Mouse (Mus musculus) right cerebral cortex, postnatal 10 days (tissue): ENCODE results near the gene Nup210l.

Experiments
- DNase-seq, 2 experiments: peaks; one replicate each; pipeline ENCODE4 v3.0.0; 2021; ENCODE audit warnings: low spot score in 2 of 2

The Nup210l gene

DNA sequence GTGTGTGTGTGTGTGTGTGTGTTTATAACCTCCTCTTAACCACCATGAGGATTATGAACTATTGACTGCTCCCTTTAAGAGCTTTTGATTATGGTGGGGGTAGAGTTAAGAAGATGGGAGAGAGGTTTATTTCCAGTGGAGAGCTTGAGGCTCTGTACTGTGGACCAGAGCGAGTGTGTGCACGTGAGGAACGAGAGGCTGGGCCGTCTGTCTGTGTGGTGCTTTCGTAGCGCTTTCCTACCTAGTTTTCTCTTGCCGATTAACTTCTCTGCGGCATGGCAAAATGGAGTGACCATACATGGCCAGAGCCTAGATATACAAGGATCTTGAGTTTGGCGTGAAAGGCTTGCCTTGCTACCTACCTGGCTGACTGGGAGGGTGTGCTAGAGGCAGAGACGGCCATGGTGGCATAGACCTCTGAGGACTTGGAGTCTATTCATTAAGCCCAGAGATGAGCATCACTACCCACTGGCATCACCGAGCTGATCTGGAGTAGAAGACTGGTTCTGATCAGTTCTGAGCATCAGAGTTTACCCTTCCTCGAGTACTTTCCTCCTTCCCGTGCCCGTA, 151.9 kb downstream of the Nup210l start:
- no peak for DNase-seq

DNA sequence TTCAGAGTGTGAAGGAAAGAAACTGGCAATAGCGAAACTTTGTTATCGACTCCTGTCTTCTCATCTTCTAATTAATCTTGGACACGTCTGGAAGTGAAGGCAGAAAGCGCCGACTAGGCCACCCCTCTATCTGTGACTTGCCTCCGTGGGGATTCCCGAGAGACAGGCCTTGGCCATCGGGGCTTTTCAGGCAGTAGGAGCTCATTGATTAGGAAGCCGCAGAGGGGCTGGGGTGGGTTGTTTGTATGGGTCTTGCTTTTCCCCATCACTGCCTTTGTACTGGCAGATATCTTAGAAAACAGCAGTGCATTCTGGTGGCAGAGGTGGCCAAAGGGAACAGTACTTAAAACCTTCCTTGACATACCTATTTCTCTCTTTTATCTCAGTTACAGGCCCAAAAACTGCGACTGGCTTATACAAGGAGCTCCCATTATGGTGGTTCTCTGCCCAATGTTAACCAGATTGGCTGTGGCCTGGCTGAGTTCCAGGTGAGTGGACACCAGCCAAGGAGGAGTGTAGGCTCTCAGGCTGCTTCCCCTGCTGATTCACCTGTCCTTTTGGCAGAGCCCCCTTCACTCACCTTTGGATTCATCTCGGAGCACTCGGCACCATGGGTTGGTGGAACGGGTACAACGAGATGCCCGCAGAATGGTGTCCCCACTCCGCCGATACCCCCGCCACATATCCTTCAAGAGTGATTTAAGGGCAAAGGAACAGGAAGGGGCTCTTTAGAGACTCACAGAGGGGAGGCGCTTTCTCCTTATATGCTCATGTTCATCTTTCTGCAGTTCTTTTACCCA, 153.0 kb downstream of the Nup210l start:
- DNase-seq = no peak

DNA sequence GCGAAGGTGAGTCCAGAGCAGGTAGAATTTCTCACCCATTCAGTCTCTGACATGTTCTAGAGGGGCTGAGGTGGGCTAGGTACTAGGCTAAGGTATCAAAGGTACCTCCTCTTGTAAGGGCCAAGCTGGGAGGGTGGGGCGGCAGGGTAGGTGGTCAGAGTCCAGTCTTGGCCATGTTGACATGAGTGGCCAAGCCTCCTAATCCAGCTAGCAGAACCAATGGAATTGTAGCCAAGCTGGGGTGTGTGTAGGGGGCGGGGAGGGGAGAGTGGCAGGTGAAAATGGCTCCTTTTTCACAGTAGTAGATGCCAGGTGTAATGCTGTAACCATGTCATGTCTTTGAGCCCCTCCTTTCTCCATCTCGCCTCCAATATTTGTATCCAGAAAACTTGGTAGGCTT, 154.6 kb downstream of the Nup210l start:
- DNase-seq = no peak
